Mouse (Mus musculus) limb, embryonic 13.5 days (tissue): ENCODE data around the gene Tarbp1. TPM values are rescaled to one million over a fixed set of nuclear protein-coding genes. Genes with fewer than 3 reads are reported as not detected.
"Not testable (repeated sequence)": the region's sequence is repeated elsewhere in the genome, so short reads cannot be mapped to it uniquely, and the experiment has no call there.

Experiments used
- ATAC-seq: fragments of 200-750 bp; cut with Nextera tagmentation; 2 replicates; pipeline ENCODE4 v1.8.0; 2017; ENCODE audit warnings: low read depth, moderate number of reproducible peaks, moderate TSS enrichment; ENCODE audit not compliant: low FRiP score
- H3K27ac ChIP-seq: fragments of 300-500 bp; sonication (generic); 2 replicates; pipeline ENCODE4 v1.5.1; 2015; ENCODE audit warnings: inconsistent platforms, mild to moderate bottlenecking, moderate library complexity
- H3K27me3 ChIP-seq: fragments of 300-500 bp; sonication (generic); 2 replicates; pipeline ENCODE4 v1.6.1; 2015; ENCODE audit warnings: mild to moderate bottlenecking, inconsistent platforms
- H3K36me3 ChIP-seq: fragments of 300-500 bp; sonication (generic); 2 replicates; pipeline ENCODE4 v1.6.1; 2015; ENCODE audit warnings: inconsistent platforms, mild to moderate bottlenecking, moderate library complexity
- H3K4me1 ChIP-seq: fragments of 300-500 bp; sonication (generic); 2 replicates; pipeline ENCODE4 v1.6.1; 2015; ENCODE audit warnings: inconsistent platforms
- H3K4me2 ChIP-seq: fragments of 300-500 bp; sonication (generic); replicated peaks from 2 replicates; pipeline ENCODE4 v1.6.1; 2015; ENCODE audit warnings: inconsistent platforms, mild to moderate bottlenecking, moderate library complexity
- H3K4me3 ChIP-seq: fragments of 300-500 bp; sonication (generic); 2 replicates; pipeline ENCODE4 v1.5.1; 2015; ENCODE audit warnings: moderate library complexity, mild to moderate bottlenecking, inconsistent platforms
- H3K9ac ChIP-seq: fragments of 300-500 bp; sonication (generic); 2 replicates; pipeline ENCODE4 v1.6.1; 2015; ENCODE audit warnings: mild to moderate bottlenecking, inconsistent platforms
- H3K9me3 ChIP-seq: fragments of 300-500 bp; sonication (generic); 2 replicates; pipeline ENCODE4 v1.6.1; 2016; ENCODE audit warnings: inconsistent platforms
- WGBS: fragments of 180-500 bp; shearing (Covaris S2); methylation state at CpG from one replicate; pipeline ENCODE4 v1.1.7; 2015; 5-methylcytosine and 5-hydroxymethylcytosine counted together
- polyA plus RNA-seq: library from polyadenylated mRNA; unstranded; fragments of >200 nt; fragmentation: Nextera tagmentation; extraction: Ambion mirVana; gene quantifications from 2 replicates; pipeline ENCODE4 v1.2.1, GENCODE M21; 2015

Gene Tarbp1
- polyA plus RNA-seq, 1 experiment from 2014 or later, result 2.2 TPM

- Histone ChIP-seq H3K4me1 (0 out of 2 replicates have a peak, but pooled peaks cover 8% of the 10 kb centered on the region), H3K36me3 (no peaks in the 10 kb centered on the region), H3K4me3 (no peak overlapping the region), H3K9me3 (no peaks in the 10 kb centered on the region), H3K9ac (no peak overlapping the region), H3K27me3 (peaks cover 8% of the 10 kb centered on the region; the same call in 1 of the 2 replicates), H3K4me2 (0 out of 2 replicates have a peak overlapping the region, but pooled peaks have one; percentile 21), H3K27ac (peak overlapping the region; percentile 44; the same call in 1 of the 2 replicates)
- peak; percentile 48; the same call in 1 of the 2 replicates for ATAC-seq
- WGBS, result 29% methylated on average over 8 of the region's 8 CpGs
Observed at GRCm38 (mm10) chr8:126481494-126482347, 6.9 kb upstream of the Tarbp1 start.

GRCm38 (mm10) chr8:126480366-126480765, 5.5 kb upstream of the Tarbp1 start:
- H3K4me2 ChIP-seq, result no peak overlapping the region
- no peaks in the 10 kb centered on the region for H3K36me3 ChIP-seq
- H3K27me3 ChIP-seq, result peaks cover 18% of the 10 kb centered on the region
- H3K4me1 ChIP-seq, result 0 out of 2 replicates have a peak, but pooled peaks cover 8% of the 10 kb centered on the region
- H3K4me3 ChIP-seq, result no peak overlapping the region
- ATAC-seq, result no peak
- no peak overlapping the region for H3K9ac ChIP-seq
- H3K27ac ChIP-seq, result no peak overlapping the region
- 82% methylated on average over 2 of the region's 2 CpGs for WGBS
- H3K9me3 ChIP-seq, result no peaks in the 10 kb centered on the region

GRCm38 (mm10) chr8:126478714-126479113, 3.8 kb upstream of the Tarbp1 start:
- 51% methylated on average over 3 of the region's 3 CpGs for WGBS
- H3K4me1 ChIP-seq, result peaks cover 11% of the 10 kb centered on the region

GRCm38 (mm10) chr8:126476151-126476855, 1.4 kb upstream of the Tarbp1 start:
- Histone ChIP-seq H3K27me3 (peaks cover 18% of the 10 kb centered on the region), H3K4me1 (peaks cover 17% of the 10 kb centered on the region)
- H3K9me3 ChIP-seq, H3K36me3 ChIP-seq, ATAC-seq, H3K9ac ChIP-seq, H3K4me2 ChIP-seq, H3K27ac ChIP-seq, H3K4me3 ChIP-seq: not testable (repeated sequence)
- 47% methylated on average over 29 of the region's 29 CpGs for WGBS

More at GRCm38 (mm10) chr8:126478714-126479113, 3.8 kb upstream of the Tarbp1 start:
- H3K4me3 ChIP-seq, result no peak overlapping the region
- ATAC-seq, result no peak
- no peak overlapping the region for H3K27ac ChIP-seq
- no peaks in the 10 kb centered on the region for H3K36me3 ChIP-seq
- H3K9ac ChIP-seq, result no peak overlapping the region
- no peak overlapping the region for H3K4me2 ChIP-seq
- no peaks in the 10 kb centered on the region for H3K9me3 ChIP-seq
- H3K27me3 ChIP-seq, result peaks cover 18% of the 10 kb centered on the region

- not testable (repeated sequence) for H3K4me2 ChIP-seq, H3K9ac ChIP-seq, H3K9me3 ChIP-seq, H3K36me3 ChIP-seq, H3K4me3 ChIP-seq, ATAC-seq, H3K27ac ChIP-seq
- Histone ChIP-seq H3K4me1 (peaks cover 14% of the 10 kb centered on the region), H3K27me3 (peaks cover 18% of the 10 kb centered on the region)
- WGBS, result 46% methylated on average over 8 of the region's 8 CpGs
Observed at GRCm38 (mm10) chr8:126475738-126476137, 873 bp upstream of the Tarbp1 start.

GRCm38 (mm10) chr8:126473802-126474298, 1.0 kb downstream of the Tarbp1 start:
- 14% methylated on average over 16 of the region's 16 CpGs for WGBS
- Histone ChIP-seq H3K4me2 (peak overlapping the region; percentile 89), H3K27ac (no peak overlapping the region), H3K27me3 (peaks cover 18% of the 10 kb centered on the region), H3K9me3 (no peaks in the 10 kb centered on the region), H3K9ac (peak overlapping the region; percentile 76), H3K4me1 (peaks cover 14% of the 10 kb centered on the region), H3K36me3 (peaks cover 19% of the 10 kb centered on the region), H3K4me3 (peak overlapping the region; percentile 80)
- no peak for ATAC-seq

- 78% methylated on average over 7 of the region's 7 CpGs for WGBS
- H3K27ac ChIP-seq, result no peak overlapping the region
- no peaks in the 10 kb centered on the region for H3K27me3 ChIP-seq
- H3K9ac ChIP-seq, result no peak overlapping the region
- H3K4me2 ChIP-seq, result no peak overlapping the region
- no peak for ATAC-seq
- no peaks in the 10 kb centered on the region for H3K9me3 ChIP-seq
- H3K4me1 ChIP-seq, result no peaks in the 10 kb centered on the region
- no peak overlapping the region for H3K4me3 ChIP-seq
- H3K36me3 ChIP-seq, result peaks cover 70% of the 10 kb centered on the region
Observed at GRCm38 (mm10) chr8:126464071-126464470, 10.8 kb downstream of the Tarbp1 start.

- WGBS, result 79% methylated on average over 7 of the region's 7 CpGs
- H3K9me3 ChIP-seq, result no peaks in the 10 kb centered on the region
- no peak overlapping the region for H3K4me3 ChIP-seq
- ATAC-seq, result no peak
- H3K36me3 ChIP-seq, result peaks cover 70% of the 10 kb centered on the region
- no peaks in the 10 kb centered on the region for H3K27me3 ChIP-seq
- H3K4me2 ChIP-seq, result no peak overlapping the region
- no peak overlapping the region for H3K27ac ChIP-seq
- no peaks in the 10 kb centered on the region for H3K4me1 ChIP-seq
- no peak overlapping the region for H3K9ac ChIP-seq
Observed at GRCm38 (mm10) chr8:126461735-126462134, 13.1 kb downstream of the Tarbp1 start.

- ATAC-seq, result no peak
- WGBS, result 51% methylated on average over 3 of the region's 3 CpGs
- peaks cover 72% of the 10 kb centered on the region for H3K36me3 ChIP-seq
Observed at GRCm38 (mm10) chr8:126460274-126460673, 14.6 kb downstream of the Tarbp1 start.

GRCm38 (mm10) chr8:126455383-126455782, 19.5 kb downstream of the Tarbp1 start:
- Histone ChIP-seq H3K4me3 (no peak overlapping the region), H3K9ac (no peak overlapping the region), H3K27me3 (no peaks in the 10 kb centered on the region), H3K9me3 (no peaks in the 10 kb centered on the region), H3K4me1 (no peaks in the 10 kb centered on the region), H3K36me3 (peaks cover 77% of the 10 kb centered on the region), H3K4me2 (no peak overlapping the region), H3K27ac (no peak overlapping the region)
- ATAC-seq, result no peak
- 81% methylated on average over 7 of the region's 7 CpGs for WGBS

More at GRCm38 (mm10) chr8:126460274-126460673, 14.6 kb downstream of the Tarbp1 start:
- Histone ChIP-seq H3K9ac (no peak overlapping the region), H3K4me1 (no peaks in the 10 kb centered on the region), H3K9me3 (no peaks in the 10 kb centered on the region), H3K4me3 (no peak overlapping the region), H3K27ac (no peak overlapping the region), H3K4me2 (no peak overlapping the region), H3K27me3 (no peaks in the 10 kb centered on the region)

GRCm38 (mm10) chr8:126451158-126451557, 23.7 kb downstream of the Tarbp1 start:
- Histone ChIP-seq H3K27me3 (no peaks in the 10 kb centered on the region), H3K27ac (no peak overlapping the region), H3K4me1 (no peaks in the 10 kb centered on the region), H3K9me3 (no peaks in the 10 kb centered on the region), H3K4me2 (no peak overlapping the region), H3K4me3 (no peak overlapping the region), H3K9ac (no peak overlapping the region), H3K36me3 (peaks cover 83% of the 10 kb centered on the region)
- WGBS, result 92% methylated on average over 8 of the region's 8 CpGs
- no peak for ATAC-seq

- Histone ChIP-seq H3K9ac (no peak overlapping the region), H3K27me3 (no peaks in the 10 kb centered on the region), H3K4me1 (no peaks in the 10 kb centered on the region), H3K4me2 (no peak overlapping the region), H3K27ac (no peak overlapping the region), H3K4me3 (no peak overlapping the region), H3K36me3 (peaks cover 52% of the 10 kb centered on the region), H3K9me3 (no peaks in the 10 kb centered on the region)
- WGBS, result 79% methylated on average over 2 of the region's 2 CpGs
- no peak for ATAC-seq
Observed at GRCm38 (mm10) chr8:126438937-126439336, 35.9 kb downstream of the Tarbp1 start.
